Mouse (Mus musculus) megakaryocyte, embryonic 14.5 days (primary cell): Measurements from ENCODE around the gene Myrf. TPM values are rescaled to one million over a fixed set of nuclear protein-coding genes. Genes with fewer than 3 reads are reported as not detected.

Source experiments
- H3K27me3 ChIP-seq: replicated peaks from 2 replicates; pipeline ENCODE3; 2012; ENCODE audit warnings: inconsistent platforms
- H3K36me3 ChIP-seq: replicated peaks from 2 replicates; pipeline ENCODE3; 2012; ENCODE audit warnings: low read length, inconsistent platforms, mixed read lengths
- H3K4me1 ChIP-seq: 2 replicates; pipeline ENCODE4 v1.6.1; 2012; ENCODE audit warnings: inconsistent platforms
- H3K4me3 ChIP-seq: replicated peaks from 2 replicates; pipeline ENCODE3; 2012; ENCODE audit warnings: moderate library complexity, mild to moderate bottlenecking, inconsistent platforms
- H3K9me3 ChIP-seq: 2 replicates; pipeline ENCODE4 v1.6.1; 2012; ENCODE audit warnings: inconsistent platforms
- FLI1 ChIP-seq: IDR thresholded peaks from 2 replicates; pipeline ENCODE4 v1.6.1; 2012; ENCODE audit warnings: low read length, inconsistent platforms, mixed read lengths
- GATA1 ChIP-seq: IDR thresholded peaks from 3 replicates; pipeline ENCODE4 v1.6.1; 2012; ENCODE audit warnings: mixed read lengths, low read length, inconsistent platforms, borderline replicate concordance
- polyA plus RNA-seq: library from polyadenylated mRNA; stranded (reverse); fragments of >175 nt; gene quantifications from 2 replicates; pipeline ENCODE4 v1.2.3, GENCODE M21; 2012; ENCODE audit warnings: low replicate concordance; ENCODE audit not compliant: insufficient read depth

Gene Myrf
- polyA plus RNA-seq, 1 experiment: 0.34 TPM

DNA sequence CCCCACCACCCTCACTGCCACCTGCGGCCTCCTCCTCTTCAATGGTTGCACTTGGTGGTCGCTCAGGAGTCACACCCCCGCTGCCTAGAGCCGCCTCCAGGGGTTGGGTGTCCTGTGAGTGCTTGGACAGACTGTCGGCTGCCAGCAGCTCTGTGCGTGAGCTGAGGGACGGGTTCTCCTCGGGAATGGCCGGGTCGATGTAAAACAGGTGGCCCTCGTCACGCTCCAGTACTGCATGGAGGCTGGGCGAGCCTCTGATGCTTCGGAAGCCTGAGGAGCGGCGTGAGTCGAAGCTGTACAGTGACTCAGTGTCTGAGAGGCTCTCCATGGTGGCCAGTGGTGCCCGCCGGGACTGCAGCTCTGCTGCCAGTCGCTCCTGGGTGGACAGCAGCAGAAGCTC is 7.6 kb upstream of the Myrf start:
- H3K9me3 ChIP-seq: no peaks in the 10 kb centered on the region
- peaks cover 95% of the 10 kb centered on the region for H3K27me3 ChIP-seq
- H3K4me1 ChIP-seq: peaks cover 9% of the 10 kb centered on the region

DNA sequence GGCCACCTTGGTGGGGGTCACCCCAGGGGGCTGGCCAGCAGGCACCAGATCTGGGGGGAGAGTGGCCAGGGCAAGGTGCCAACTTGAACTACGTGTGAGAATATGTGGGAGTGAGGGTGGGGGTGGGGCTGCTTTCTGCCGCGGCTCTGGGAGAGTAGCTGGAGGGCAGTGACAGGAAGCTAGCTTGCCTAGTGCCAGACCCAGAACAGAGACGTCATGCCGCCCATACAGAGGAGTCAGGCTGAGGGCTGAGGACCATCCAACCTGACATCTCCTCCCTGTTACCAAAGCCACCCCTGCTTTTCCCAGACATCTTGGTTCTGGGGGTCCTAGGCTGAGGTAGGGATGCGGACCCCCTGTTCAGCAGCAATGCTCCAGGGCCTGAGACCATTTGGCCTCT is 6.6 kb upstream of the Myrf start:
- Histone ChIP-seq H3K9me3 (no peaks in the 10 kb centered on the region), H3K4me3 (no peak overlapping the region), H3K36me3 (no peaks in the 10 kb centered on the region), H3K4me1 (peaks cover 9% of the 10 kb centered on the region), H3K27me3 (peaks cover 94% of the 10 kb centered on the region)
- TF ChIP-seq FLI1 (no peak), GATA1 (no peak)

More for the DNA sequence above, 7.6 kb upstream of the Myrf start:
- Histone ChIP-seq H3K36me3 (no peaks in the 10 kb centered on the region), H3K4me3 (no peak overlapping the region)
- TF ChIP-seq FLI1 (no peak), GATA1 (no peak)

DNA sequence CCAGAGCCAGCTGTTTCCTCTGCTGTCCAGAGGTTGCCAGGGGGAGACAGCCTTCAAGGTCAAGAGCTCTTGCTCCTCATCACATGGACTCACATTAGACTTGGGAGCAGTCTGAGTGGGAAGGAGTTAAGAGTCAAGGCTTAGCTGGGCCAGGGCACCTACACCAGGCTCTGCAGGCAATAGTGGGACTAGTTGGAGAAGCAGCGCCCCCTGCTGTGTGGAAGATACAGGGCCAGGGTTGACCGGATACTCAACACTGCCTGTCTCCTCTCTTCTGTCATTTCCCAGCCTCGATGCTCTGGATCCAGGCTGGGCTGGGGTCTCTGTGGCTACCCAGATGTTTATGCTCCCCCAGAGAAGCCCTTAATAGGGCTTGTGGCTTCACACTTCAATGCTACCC is 3.6 kb upstream of the Myrf start:
- no peaks in the 10 kb centered on the region for H3K9me3 ChIP-seq
- H3K36me3 ChIP-seq: no peaks in the 10 kb centered on the region
- no peak overlapping the region for H3K4me3 ChIP-seq
- peaks cover 91% of the 10 kb centered on the region for H3K27me3 ChIP-seq
- peaks cover 23% of the 10 kb centered on the region for H3K4me1 ChIP-seq
- TF ChIP-seq GATA1: no peak
- TF ChIP-seq FLI1: no peak

DNA sequence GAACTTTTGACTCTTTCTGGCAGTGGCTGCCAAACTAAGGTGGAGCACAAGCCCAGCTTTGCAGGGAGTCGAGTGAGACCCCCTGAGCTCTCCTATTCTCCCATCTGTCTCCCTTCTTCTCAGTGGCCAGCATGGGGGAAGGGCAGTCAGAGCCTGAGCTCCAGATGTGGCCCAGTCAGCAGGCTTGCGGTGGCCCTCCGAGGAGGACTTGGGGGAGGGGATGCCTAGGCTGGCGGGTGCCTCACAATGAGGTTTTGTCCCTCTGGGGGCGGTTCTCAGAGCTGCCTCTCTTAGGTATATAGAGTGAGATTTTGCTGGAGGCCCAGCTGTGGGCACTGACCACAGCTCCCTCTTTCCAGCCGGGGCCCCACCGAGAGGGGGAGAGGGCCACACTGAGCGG is 2.4 kb upstream of the Myrf start:
- Histone ChIP-seq H3K27me3 (peaks cover 92% of the 10 kb centered on the region), H3K9me3 (no peaks in the 10 kb centered on the region), H3K4me3 (no peak overlapping the region), H3K4me1 (peaks cover 32% of the 10 kb centered on the region), H3K36me3 (no peaks in the 10 kb centered on the region)
- TF ChIP-seq GATA1 (no peak), FLI1 (no peak)

DNA sequence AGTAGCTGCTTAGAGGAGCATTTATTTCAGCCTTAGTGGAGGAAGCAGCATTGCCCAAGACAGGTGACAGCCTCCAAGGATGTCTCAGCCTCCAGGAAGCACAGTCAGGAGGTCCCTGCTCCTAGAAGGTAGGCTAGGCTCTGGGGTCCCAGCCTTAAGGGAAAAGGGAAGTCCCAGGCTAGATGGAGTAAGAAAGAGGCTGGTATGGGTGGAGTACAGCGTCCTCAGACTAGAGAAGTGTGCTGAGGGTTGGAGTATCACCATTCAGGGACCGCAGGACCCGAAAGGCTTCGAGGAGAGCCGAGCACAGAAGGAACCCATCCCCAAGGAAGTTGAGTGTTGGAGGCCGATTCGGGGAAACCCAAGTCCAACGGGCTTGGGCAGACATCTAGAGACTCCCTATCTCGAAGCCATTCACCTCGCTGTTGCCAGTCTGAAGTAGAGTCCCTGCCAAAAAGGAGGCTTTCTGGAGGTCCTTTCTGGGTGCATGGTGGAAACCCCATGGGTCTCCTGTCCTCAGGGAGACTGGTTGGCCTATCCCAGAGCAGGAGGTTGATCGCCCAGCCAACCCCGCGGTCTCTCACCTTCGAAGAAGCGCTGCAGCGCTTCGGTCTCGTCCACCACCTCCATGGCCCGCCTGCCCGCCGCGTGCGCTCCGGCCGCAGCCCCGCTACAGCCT is 434 bp downstream of the Myrf start:
- peaks cover 93% of the 10 kb centered on the region for H3K27me3 ChIP-seq
- H3K4me1 ChIP-seq: peaks cover 23% of the 10 kb centered on the region
- no peak for TF ChIP-seq GATA1
- no peak for TF ChIP-seq FLI1
- H3K36me3 ChIP-seq: no peaks in the 10 kb centered on the region
- H3K9me3 ChIP-seq: no peaks in the 10 kb centered on the region
- H3K4me3 ChIP-seq: peak overlapping the region; percentile 90

DNA sequence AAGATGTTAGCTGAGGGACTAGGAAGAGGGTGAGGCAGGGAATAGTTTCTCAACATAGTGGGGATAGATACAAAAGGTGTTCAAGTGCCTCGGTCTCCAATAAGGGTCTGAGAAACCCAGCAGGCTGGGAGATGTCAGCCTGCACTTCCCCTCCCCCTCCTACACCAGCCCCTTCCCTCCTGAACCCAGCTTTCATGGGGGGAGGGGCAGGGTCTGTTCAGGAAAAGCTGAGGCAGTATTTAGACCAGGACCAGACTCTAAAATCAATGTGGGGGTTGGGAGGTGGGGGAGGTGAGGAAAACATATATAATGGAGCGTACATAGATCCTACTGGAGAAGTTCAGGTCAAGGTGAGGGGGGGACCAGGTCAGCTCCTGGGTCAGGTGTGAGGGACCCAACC is 1.1 kb downstream of the Myrf start:
- H3K9me3 ChIP-seq: no peaks in the 10 kb centered on the region
- TF ChIP-seq GATA1: no peak
- TF ChIP-seq FLI1: no peak
- H3K36me3 ChIP-seq: no peaks in the 10 kb centered on the region
- peaks cover 94% of the 10 kb centered on the region for H3K27me3 ChIP-seq
- no peak overlapping the region for H3K4me3 ChIP-seq
- peaks cover 23% of the 10 kb centered on the region for H3K4me1 ChIP-seq

DNA sequence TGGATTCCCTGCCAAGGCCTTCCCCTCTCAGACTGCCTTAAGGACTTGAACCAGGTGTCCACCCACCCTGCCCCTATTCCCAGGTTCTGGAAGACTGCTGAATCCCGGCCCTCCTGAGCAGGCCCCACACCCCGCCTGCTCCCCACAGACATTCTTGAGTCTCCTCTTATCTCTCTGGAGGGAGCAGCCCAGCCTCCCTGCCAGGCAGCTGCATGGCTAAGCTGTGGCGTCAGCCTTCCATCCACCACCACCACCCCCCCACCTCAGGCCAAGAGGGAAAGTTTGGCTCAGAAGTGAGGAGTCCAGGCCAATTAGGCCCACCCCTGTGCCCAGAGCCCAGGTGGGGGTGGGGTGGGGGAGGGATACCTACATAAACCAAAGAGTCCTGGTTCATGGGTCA is 2.1 kb downstream of the Myrf start:
- Histone ChIP-seq H3K27me3 (peaks cover 94% of the 10 kb centered on the region), H3K4me1 (peaks cover 23% of the 10 kb centered on the region), H3K36me3 (no peaks in the 10 kb centered on the region), H3K4me3 (no peak overlapping the region), H3K9me3 (no peaks in the 10 kb centered on the region)
- TF ChIP-seq GATA1 (no peak), FLI1 (no peak)

DNA sequence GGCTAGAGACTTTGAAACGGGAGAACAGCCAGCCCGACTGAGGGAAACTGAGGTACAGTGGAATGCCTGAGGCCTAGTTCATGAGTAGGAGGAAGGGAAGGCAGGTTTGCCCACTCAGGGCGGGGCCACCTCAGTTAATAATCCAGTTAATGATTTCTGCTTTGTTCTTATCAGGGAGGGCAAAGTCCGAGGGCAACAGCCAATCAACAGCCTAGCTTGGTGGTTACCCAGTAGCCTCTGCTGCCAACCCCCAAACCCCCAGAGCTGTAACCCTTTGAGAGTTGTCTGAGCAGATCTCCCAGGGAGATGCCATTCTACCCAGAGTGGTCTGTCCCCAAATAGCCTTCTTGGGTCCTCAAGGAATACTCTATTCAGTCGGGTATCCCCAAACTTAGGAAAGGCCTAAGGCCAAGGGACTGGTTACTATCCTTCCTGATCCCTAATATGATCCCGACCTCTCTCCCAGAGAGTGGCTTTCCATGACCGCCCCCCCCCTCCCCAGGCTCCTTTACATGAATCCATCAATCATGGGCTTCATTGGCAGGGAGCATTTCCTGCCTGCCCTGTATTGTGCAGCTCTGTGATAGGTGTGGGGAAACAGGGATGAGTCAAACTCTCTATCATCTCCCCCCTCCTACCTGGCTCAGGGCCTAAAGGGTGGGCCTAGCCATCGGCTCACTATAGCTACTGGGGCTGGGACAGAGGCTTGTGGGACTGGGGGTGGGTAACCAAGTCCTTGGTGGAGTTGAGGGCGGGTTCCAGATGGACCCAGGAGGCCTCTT is 4.6 kb downstream of the Myrf start:
- Histone ChIP-seq H3K4me3 (no peak overlapping the region), H3K4me1 (peaks cover 35% of the 10 kb centered on the region), H3K27me3 (peaks cover 98% of the 10 kb centered on the region), H3K9me3 (no peaks in the 10 kb centered on the region), H3K36me3 (no peaks in the 10 kb centered on the region)
- TF ChIP-seq GATA1 (no peak), FLI1 (no peak)

DNA sequence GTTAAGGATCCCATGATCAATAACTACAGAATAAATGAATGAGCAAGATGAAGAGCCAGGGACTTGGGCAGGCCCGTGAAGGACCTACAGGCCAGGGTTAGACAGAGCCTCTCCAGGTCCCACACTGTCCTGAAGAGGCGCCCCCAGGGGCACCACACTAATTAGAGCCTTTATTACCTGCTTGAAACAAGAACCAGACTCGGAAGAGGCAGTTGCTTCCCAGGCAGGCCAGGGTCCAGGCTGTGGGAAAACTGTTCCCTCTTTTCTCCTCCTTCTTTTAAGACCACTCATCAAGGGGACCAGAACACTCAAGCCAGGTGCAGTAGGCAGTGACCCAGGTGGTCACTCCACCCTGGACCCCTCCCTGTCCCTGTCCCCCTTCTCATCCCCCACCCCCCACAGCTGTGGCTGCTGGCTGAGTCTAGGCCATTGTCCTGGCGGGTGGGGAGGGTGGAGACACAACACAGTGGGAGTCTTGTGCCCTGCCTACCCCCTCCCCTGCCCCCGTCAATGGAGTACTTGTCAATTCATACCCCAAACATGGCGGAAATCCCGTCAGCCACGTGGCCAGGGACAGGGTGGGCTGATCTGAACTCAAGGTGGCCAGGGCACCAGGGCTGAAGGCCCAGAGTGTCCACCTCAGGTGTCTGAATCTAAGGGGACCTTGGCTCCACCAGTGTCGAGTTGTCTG is 8.1 kb downstream of the Myrf start:
- peaks cover 98% of the 10 kb centered on the region for H3K27me3 ChIP-seq
- no peaks in the 10 kb centered on the region for H3K36me3 ChIP-seq
- peaks cover 12% of the 10 kb centered on the region for H3K4me1 ChIP-seq
- no peak for TF ChIP-seq GATA1
- TF ChIP-seq FLI1: no peak
- no peak overlapping the region for H3K4me3 ChIP-seq
- H3K9me3 ChIP-seq: no peaks in the 10 kb centered on the region

DNA sequence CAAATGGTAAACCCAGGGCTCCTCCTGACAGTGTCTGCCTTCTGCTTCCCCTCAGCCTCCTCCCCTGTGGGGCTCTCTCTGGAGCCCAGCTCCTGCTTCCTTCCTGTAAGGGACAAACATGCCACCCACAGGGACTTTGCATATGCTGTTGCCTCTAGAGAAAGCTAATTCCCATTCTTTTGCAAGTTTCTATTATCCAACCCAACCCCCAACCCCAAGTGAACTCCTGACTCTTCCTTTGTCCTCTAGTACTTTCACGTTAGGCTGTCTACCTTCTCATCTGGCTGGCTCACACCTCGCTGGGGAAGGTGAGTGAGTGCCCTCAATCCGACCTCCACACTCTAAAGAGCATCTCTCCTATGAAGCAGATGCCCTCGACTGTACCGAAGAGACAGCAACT is 8.7 kb downstream of the Myrf start:
- no peak overlapping the region for H3K4me3 ChIP-seq
- peaks cover 99% of the 10 kb centered on the region for H3K27me3 ChIP-seq
- H3K9me3 ChIP-seq: no peaks in the 10 kb centered on the region
- H3K4me1 ChIP-seq: peaks cover 12% of the 10 kb centered on the region
- no peaks in the 10 kb centered on the region for H3K36me3 ChIP-seq
- TF ChIP-seq GATA1: no peak
- no peak for TF ChIP-seq FLI1
